Mouse (Mus musculus): ENCODE measurements around the gene Arsg. TPM values are rescaled to one million over a fixed set of nuclear protein-coding genes. Genes with fewer than 3 reads are reported as not detected.

The Arsg gene
- total and polyA plus RNA-seq, 3 experiments: 0.79 to 3.3 (median 1.4) TPM

DNA sequence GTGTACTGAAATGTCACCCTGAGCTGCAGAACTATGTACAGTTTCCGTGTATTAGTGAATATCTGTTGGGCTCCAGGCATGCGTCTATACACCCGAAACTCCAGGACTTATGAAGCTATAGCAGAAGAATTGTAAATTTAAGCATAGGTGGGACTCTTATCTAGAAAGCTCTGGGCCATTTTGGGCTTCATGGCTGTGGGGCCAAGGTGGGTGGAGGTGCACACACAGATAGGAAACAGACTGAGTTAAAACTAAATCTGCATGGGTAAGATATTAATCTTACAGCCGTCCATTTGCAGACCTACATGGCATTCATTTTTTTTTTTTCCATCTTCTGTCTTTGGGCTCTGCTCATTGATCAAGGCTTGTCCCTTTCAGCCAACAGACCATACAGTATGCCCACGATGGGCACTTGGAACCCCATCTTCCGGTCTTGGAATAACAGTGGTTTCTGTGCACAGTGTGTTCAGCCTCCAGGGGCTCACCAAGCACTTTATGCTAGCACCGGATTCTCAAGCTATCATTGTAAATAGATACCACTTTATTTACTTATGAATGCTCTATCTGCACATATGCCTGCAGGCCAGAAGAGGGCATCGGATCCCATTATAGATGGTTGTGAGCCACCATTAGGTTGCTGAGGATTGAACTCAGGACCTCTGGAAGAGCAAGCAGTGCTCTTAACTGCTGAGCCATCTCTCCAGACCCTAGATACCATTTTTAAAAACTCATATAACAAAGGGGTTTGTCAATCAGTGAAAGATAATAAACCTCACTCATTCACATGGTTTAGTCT, 29.5 kb upstream of the Arsg start:
- Histone ChIP-seq H3K36me3 (replicated peaks in 1 of 2; ENCODE audit: control insufficient read depth in 1 of 2, insufficient read depth in 1 of 2, low read length in 1 of 2) (peaks cover 0 to 2% of the 10 kb centered on the region in 2 experiments), H3K4me2 (ENCODE audit: insufficient read depth, low read depth, poor library complexity, severe bottlenecking) (no peak overlapping the region), H3K27me3 (replicated peaks) (no peaks in the 10 kb centered on the region), H3K4me3 (replicated peaks in 1 of 3; ENCODE audit: low read depth in 2 of 3, low read length in 2 of 3, poor library complexity in 1 of 3) (no peak overlapping the region), H3K9ac (ENCODE audit: insufficient read depth, low read depth) (no peak overlapping the region), H3K9me3 (replicated peaks; ENCODE audit: low read length) (no peaks in the 10 kb centered on the region), H3K79me2 (replicated peaks; ENCODE audit: control insufficient read depth, extremely low read depth, insufficient read depth, poor library complexity, severe bottlenecking) (no peaks in the 10 kb centered on the region), H3K27ac (ENCODE audit: insufficient read depth, low read depth) (no peak overlapping the region), H3K4me1 (ENCODE audit: control insufficient read depth in 1 of 2, insufficient read depth in 2 of 2) (peaks cover 6 to 19% of the 10 kb centered on the region in 2 experiments)
- no peak for TF ChIP-seq E2F4 (IDR thresholded peaks at IDR 0.05; ENCODE audit: insufficient replicate concordance, low read depth, low read length)
- TF ChIP-seq SMC3 (IDR thresholded peaks at IDR 0.05; ENCODE audit: low read depth, low read length): peak; percentile 32
- TF ChIP-seq IRF4 (IDR thresholded peaks at IDR 0.05; ENCODE audit: low read depth, low read length): no peak
- TF ChIP-seq CTCF (conservative IDR thresholded peaks at IDR 0.05 in 1 of 2, IDR thresholded peaks at IDR 0.05 in 1 of 2; ENCODE audit: low read depth in 2 of 2, low read length in 2 of 2): peak in 1 of 2 experiments; percentile 51; a peak in 2 of 4 replicates
- TF ChIP-seq JUN (IDR thresholded peaks at IDR 0.05; ENCODE audit: insufficient read depth, low read depth, low read length): no peak
- TF ChIP-seq ZKSCAN1 (IDR thresholded peaks at IDR 0.05; ENCODE audit: borderline replicate concordance, low read depth, low read length): no peak
- peak; percentile 21 for TF ChIP-seq RAD21 (IDR thresholded peaks at IDR 0.05; ENCODE audit: low read depth, low read length)
- no peak for TF ChIP-seq UBTF (IDR thresholded peaks at IDR 0.05; ENCODE audit: low read depth, low read length)
- no peak for TF ChIP-seq POLR2A (IDR thresholded peaks at IDR 0.05; ENCODE audit: low read depth, low read length)
- no peak for TF ChIP-seq JUND (conservative IDR thresholded peaks at IDR 0.05; ENCODE audit: low read depth, low read length)
- TF ChIP-seq BHLHE40 (IDR thresholded peaks at IDR 0.05; ENCODE audit: low read depth, low read length): no peak
- DNase-seq (ENCODE audit: extremely low read depth): no peak
- dilution Hi-C loops (cut with MboI; ENCODE audit: extremely low pct_ligation_motif_present, extremely low pct_unique_long_range_greater_than_20kb, low sequenced_read_pairs): no loop called here
- in situ Hi-C loops (cut with MboI; ENCODE audit: low pct_ligation_motif_present, low pct_unique_long_range_greater_than_20kb, low sequenced_read_pairs): loop anchor here (5.0 to 10.0 kb wide), 2 partner anchors 196 to 411 kb away; no protein-coding TSS in a partner anchor

DNA sequence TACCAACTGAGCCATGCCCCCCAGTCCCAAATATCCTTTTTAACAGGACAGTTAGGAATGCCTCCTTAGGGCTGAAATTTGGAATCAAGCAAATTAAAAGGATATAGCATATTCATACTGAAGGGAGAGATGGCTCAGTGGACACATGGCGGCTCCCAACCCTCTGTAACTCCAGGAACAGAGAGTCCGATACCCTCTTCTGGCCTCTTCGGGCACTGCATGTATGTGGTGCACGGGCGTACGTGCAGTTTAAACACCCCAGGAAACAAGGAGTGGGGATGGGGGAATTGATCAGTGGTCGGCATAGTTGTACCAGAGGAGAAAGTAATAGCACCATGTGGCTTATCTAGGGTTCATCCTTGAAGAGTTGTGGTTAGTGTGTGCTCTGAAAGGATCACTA, 28.6 kb upstream of the Arsg start:
- Histone ChIP-seq H3K9ac (ENCODE audit: insufficient read depth, low read depth) (no peak overlapping the region), H3K9me3 (replicated peaks; ENCODE audit: low read length) (no peaks in the 10 kb centered on the region), H3K4me3 (replicated peaks in 1 of 3; ENCODE audit: low read depth in 2 of 3, low read length in 2 of 3, poor library complexity in 1 of 3) (no peak overlapping the region), H3K4me2 (ENCODE audit: insufficient read depth, low read depth, poor library complexity, severe bottlenecking) (no peak overlapping the region), H3K79me2 (replicated peaks; ENCODE audit: control insufficient read depth, extremely low read depth, insufficient read depth, poor library complexity, severe bottlenecking) (no peaks in the 10 kb centered on the region), H3K36me3 (replicated peaks in 1 of 2; ENCODE audit: control insufficient read depth in 1 of 2, insufficient read depth in 1 of 2, low read length in 1 of 2) (peaks cover 0 to 5% of the 10 kb centered on the region in 2 experiments), H3K4me1 (ENCODE audit: control insufficient read depth in 1 of 2, insufficient read depth in 2 of 2) (peaks cover 3 to 13% of the 10 kb centered on the region in 2 experiments), H3K27me3 (replicated peaks) (no peaks in the 10 kb centered on the region), H3K27ac (ENCODE audit: insufficient read depth, low read depth) (no peak overlapping the region)
- DNase-seq (ENCODE audit: extremely low read depth): no peak
- dilution Hi-C loops (cut with MboI; ENCODE audit: extremely low pct_ligation_motif_present, extremely low pct_unique_long_range_greater_than_20kb, low sequenced_read_pairs) (no loop called here), in situ Hi-C loops (cut with MboI; ENCODE audit: low pct_ligation_motif_present, low pct_unique_long_range_greater_than_20kb, low sequenced_read_pairs) (loop anchor here (5.0 to 10.0 kb wide), 2 partner anchors 197 to 410 kb away; no protein-coding TSS in a partner anchor)
- TF ChIP-seq ELF1 (IDR thresholded peaks at IDR 0.05; ENCODE audit: low read depth, low read length) (no peak), MAZ (IDR thresholded peaks at IDR 0.05; ENCODE audit: low read depth, low read length) (no peak), CTCF (conservative IDR thresholded peaks at IDR 0.05 in 1 of 2, IDR thresholded peaks at IDR 0.05 in 1 of 2; ENCODE audit: low read depth in 2 of 2, low read length in 2 of 2) (peak; percentile 27 to 73; a peak in 3 of 4 replicates), RAD21 (IDR thresholded peaks at IDR 0.05; ENCODE audit: low read depth, low read length) (peak; percentile 51), RCOR1 (conservative IDR thresholded peaks at IDR 0.05; ENCODE audit: low read depth, low read length) (no peak), SMC3 (IDR thresholded peaks at IDR 0.05; ENCODE audit: low read depth, low read length) (peak; percentile 77)

Measured in CH12.LX (cell line).